Mouse (Mus musculus) neural tube, embryonic 15.5 days (tissue): Measurements from ENCODE around the gene Asb2. TPM values are rescaled to one million over a fixed set of nuclear protein-coding genes. Genes with fewer than 3 reads are reported as not detected.

Experiments
- ATAC-seq: fragments of 200-750 bp; cut with Nextera tagmentation; 2 replicates; pipeline ENCODE4 v1.8.0; 2017; ENCODE audit warnings: mild to moderate bottlenecking, moderate TSS enrichment, moderate library complexity; ENCODE audit not compliant: low FRiP score
- H3K27ac ChIP-seq: fragments of 300-500 bp; sonication (generic); replicated peaks from 2 replicates; pipeline ENCODE4 v1.5.1; 2015; ENCODE audit warnings: mild to moderate bottlenecking, inconsistent platforms
- H3K27me3 ChIP-seq: fragments of 300-500 bp; sonication (generic); replicated peaks from 2 replicates; pipeline ENCODE4 v1.6.1; 2015; ENCODE audit warnings: inconsistent platforms
- H3K36me3 ChIP-seq: fragments of 300-500 bp; sonication (generic); 2 replicates; pipeline ENCODE4 v1.6.1; 2015; ENCODE audit warnings: inconsistent platforms
- H3K4me1 ChIP-seq: fragments of 300-500 bp; sonication (generic); 2 replicates; pipeline ENCODE4 v1.6.1; 2015; ENCODE audit warnings: inconsistent platforms
- H3K4me2 ChIP-seq: fragments of 300-500 bp; sonication (generic); 2 replicates; pipeline ENCODE4 v1.6.1; 2015; ENCODE audit warnings: inconsistent platforms, mild to moderate bottlenecking, moderate library complexity
- H3K4me3 ChIP-seq: fragments of 300-500 bp; sonication (generic); replicated peaks from 2 replicates; pipeline ENCODE4 v1.5.1; 2015; ENCODE audit warnings: mild to moderate bottlenecking, inconsistent platforms
- H3K9ac ChIP-seq: fragments of 300-500 bp; sonication (generic); replicated peaks from 2 replicates; pipeline ENCODE4 v1.6.1; 2015; ENCODE audit warnings: mild to moderate bottlenecking, inconsistent platforms
- H3K9me3 ChIP-seq: fragments of 300-500 bp; sonication (generic); replicated peaks from 2 replicates; pipeline ENCODE4 v1.6.1; 2016; ENCODE audit warnings: inconsistent platforms
- WGBS: fragments of 180-500 bp; shearing (Covaris S2); methylation state at CpG from one replicate; pipeline ENCODE4 v1.1.7; 2015; ENCODE audit warnings: mixed read lengths; 5-methylcytosine and 5-hydroxymethylcytosine counted together
- polyA plus RNA-seq: library from polyadenylated mRNA; unstranded; fragments of >200 nt; fragmentation: Nextera tagmentation; extraction: Ambion mirVana; gene quantifications from 2 replicates; pipeline ENCODE4 v1.2.1, GENCODE M21; 2015

Gene Asb2
- polyA plus RNA-seq, 1 experiment from 2014 or later: 2.1 TPM

GRCm38 (mm10) chr12:103358951-103359801 is 3.4 kb upstream of the Asb2 start:
- 63% methylated on average over 4 of the region's 4 CpGs for WGBS
- no peak overlapping the region for H3K4me3 ChIP-seq
- no peak overlapping the region for H3K4me2 ChIP-seq
- no peaks in the 10 kb centered on the region for H3K36me3 ChIP-seq
- no peak overlapping the region for H3K27ac ChIP-seq
- ATAC-seq: no peak
- no peaks in the 10 kb centered on the region for H3K4me1 ChIP-seq
- no peaks in the 10 kb centered on the region for H3K9me3 ChIP-seq
- no peak overlapping the region for H3K9ac ChIP-seq
- H3K27me3 ChIP-seq: no peaks in the 10 kb centered on the region

DNA sequence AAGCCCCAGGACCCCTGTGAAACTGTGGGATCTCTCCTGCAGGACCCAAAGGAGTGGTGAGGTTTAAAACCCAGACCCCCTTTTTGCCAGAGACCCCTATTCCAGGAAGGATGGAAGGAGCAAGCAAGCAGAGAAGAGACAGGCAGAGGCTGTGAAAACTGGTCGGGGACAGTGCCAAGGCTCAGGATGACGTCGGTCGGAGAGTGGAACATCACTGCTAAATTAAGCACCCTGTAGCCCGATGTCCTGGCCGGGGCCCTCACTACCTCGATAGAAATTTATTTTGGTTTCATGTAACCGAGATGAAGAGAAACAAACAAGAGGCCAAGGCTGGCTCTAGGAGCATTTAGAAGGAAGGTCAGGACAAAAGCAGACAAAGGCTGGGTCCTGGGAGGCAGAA is 2.4 kb upstream of the Asb2 start:
- Histone ChIP-seq H3K36me3 (no peaks in the 10 kb centered on the region), H3K27ac (no peak overlapping the region), H3K4me1 (peaks cover 6% of the 10 kb centered on the region; the same call in 1 of the 2 replicates), H3K4me3 (no peak overlapping the region), H3K27me3 (no peaks in the 10 kb centered on the region), H3K9ac (no peak overlapping the region), H3K9me3 (no peaks in the 10 kb centered on the region), H3K4me2 (no peak overlapping the region)
- 74% methylated on average over 8 of the region's 8 CpGs for WGBS
- ATAC-seq: no peak

DNA sequence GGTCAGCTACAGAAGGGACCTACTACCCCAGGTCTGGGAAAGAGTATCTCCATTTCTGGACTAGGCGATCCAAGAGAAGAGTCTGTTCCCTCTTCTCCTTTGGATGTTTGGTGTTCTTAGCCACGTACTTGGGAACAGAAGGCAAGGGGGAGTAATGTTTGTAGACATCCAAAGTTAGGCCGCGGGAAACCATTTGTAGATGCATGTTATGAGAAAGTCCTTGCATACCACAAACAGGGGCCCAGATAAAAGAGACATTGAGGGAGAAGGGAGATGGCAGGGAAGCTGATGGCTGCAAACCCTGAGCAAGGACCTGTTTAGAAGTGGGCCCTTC is 581 bp upstream of the Asb2 start:
- H3K4me3 ChIP-seq: no peak overlapping the region
- 92% methylated on average over 4 of the region's 4 CpGs for WGBS
- no peaks in the 10 kb centered on the region for H3K27me3 ChIP-seq
- no peak for ATAC-seq
- H3K27ac ChIP-seq: no peak overlapping the region
- peaks cover 6% of the 10 kb centered on the region; the same call in 1 of the 2 replicates for H3K4me1 ChIP-seq
- H3K4me2 ChIP-seq: no peak overlapping the region
- no peaks in the 10 kb centered on the region for H3K36me3 ChIP-seq
- H3K9ac ChIP-seq: no peak overlapping the region
- H3K9me3 ChIP-seq: no peaks in the 10 kb centered on the region

DNA sequence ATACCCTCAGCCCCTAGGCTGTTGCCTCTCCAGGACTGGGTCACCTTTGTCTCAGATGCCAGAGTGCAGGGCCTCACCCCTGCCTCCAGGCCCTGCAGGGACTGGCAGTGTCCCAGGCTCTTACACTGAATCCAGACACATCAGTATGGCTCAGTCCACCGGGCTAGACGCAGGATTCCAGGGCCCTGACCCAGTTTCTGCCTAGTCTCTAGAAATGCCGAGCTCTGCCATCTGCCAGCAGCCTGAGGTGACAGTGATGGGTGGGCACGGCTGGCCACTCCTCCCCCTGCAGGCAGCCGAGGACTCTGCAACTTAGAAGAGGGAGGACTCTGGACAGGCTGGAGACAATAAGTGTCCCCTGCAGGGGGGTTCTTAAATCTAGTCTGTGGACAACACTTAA is 2.3 kb downstream of the Asb2 start:
- H3K4me2 ChIP-seq: no peak overlapping the region
- ATAC-seq: peak; percentile 51; the same call in 1 of the 2 replicates
- 9% methylated on average over 5 of the region's 5 CpGs for WGBS
- no peak overlapping the region for H3K27ac ChIP-seq
- no peak overlapping the region for H3K9ac ChIP-seq
- H3K4me1 ChIP-seq: peaks cover 6% of the 10 kb centered on the region; the same call in 1 of the 2 replicates
- no peaks in the 10 kb centered on the region for H3K36me3 ChIP-seq
- H3K9me3 ChIP-seq: no peaks in the 10 kb centered on the region
- H3K27me3 ChIP-seq: no peaks in the 10 kb centered on the region
- H3K4me3 ChIP-seq: no peak overlapping the region

DNA sequence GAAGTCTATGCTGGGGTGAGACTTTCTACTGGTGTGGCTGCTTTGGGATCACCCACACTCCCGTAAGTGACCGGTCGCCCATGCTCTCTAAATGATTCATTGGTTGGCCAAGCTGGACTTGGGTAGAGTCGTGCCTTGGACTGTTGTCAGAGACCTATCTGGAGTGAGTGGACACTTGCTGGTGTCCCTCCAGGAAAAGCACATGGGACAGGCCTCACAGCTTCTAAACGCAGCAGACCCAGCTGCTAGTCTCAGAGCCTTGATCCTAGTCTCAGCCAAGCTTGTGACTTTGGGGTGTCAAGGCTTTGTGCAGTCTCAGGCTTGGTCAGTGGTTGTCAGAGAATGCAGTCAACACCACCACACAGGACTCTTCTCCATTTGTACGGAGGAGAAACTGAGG is 3.1 kb downstream of the Asb2 start:
- Histone ChIP-seq H3K4me3 (no peak overlapping the region), H3K4me2 (no peak overlapping the region), H3K4me1 (peaks cover 6% of the 10 kb centered on the region; the same call in 1 of the 2 replicates), H3K9ac (no peak overlapping the region), H3K36me3 (no peaks in the 10 kb centered on the region), H3K27ac (no peak overlapping the region), H3K27me3 (no peaks in the 10 kb centered on the region), H3K9me3 (no peaks in the 10 kb centered on the region)
- WGBS: 96% methylated on average over 6 of the region's 6 CpGs
- no peak for ATAC-seq

- Histone ChIP-seq H3K27me3 (no peaks in the 10 kb centered on the region), H3K4me1 (peaks cover 3% of the 10 kb centered on the region; the same call in 1 of the 2 replicates), H3K36me3 (no peaks in the 10 kb centered on the region), H3K9ac (no peak overlapping the region), H3K27ac (no peak overlapping the region), H3K4me3 (no peak overlapping the region), H3K9me3 (no peaks in the 10 kb centered on the region), H3K4me2 (no peak overlapping the region)
- peak; percentile 83; the same call in 1 of the 2 replicates for ATAC-seq
- WGBS: 7% methylated on average over 3 of the region's 3 CpGs
Observed at GRCm38 (mm10) chr12:103348506-103348905, 7.3 kb downstream of the Asb2 start.

DNA sequence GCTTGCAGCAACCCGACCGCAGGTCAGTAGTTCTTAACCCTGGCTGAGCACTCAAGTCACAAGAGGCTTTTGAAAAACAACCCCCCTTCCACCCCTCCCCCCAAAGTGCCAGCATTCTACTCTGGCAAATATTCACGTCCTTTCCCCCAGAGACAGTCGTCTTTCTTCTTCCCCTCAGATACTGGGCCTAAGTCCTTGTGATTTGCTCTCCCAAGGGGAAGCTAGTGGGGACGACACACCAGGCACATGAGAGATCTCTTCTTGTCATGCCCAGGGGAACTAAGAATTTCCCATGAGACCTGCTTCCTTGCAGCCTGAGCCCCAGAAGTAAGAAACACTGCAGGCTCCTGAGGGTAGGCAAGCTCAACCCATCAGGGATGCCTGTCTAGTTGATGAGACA is 8.4 kb downstream of the Asb2 start:
- H3K27me3 ChIP-seq: no peaks in the 10 kb centered on the region
- H3K4me3 ChIP-seq: no peak overlapping the region
- no peak overlapping the region for H3K4me2 ChIP-seq
- no peak for ATAC-seq
- no peaks in the 10 kb centered on the region for H3K36me3 ChIP-seq
- WGBS: 57% methylated on average over 5 of the region's 5 CpGs
- no peak overlapping the region for H3K9ac ChIP-seq
- no peak overlapping the region for H3K27ac ChIP-seq
- no peaks in the 10 kb centered on the region for H3K9me3 ChIP-seq
- no peaks in the 10 kb centered on the region for H3K4me1 ChIP-seq

DNA sequence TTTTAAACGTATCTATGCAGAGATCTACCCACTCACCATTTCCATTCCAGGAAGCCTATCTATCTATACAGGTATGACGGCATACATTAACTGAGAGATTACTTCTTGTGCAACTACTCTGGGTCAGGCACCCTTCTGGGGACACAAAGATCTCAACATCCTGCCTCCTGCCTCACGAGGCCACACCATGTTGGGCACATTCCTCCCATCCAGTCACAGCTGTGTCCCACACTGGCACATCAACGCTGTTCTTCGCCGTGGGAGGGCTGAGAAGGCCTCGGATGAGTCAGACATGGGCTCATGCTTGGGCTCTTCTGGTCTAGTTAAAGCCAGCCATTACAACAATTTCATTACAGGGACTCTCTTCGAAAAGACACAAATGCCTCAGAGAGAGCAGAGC is 8.9 kb downstream of the Asb2 start:
- Histone ChIP-seq H3K27ac (no peak overlapping the region), H3K9ac (no peak overlapping the region), H3K4me3 (no peak overlapping the region), H3K9me3 (no peaks in the 10 kb centered on the region), H3K36me3 (no peaks in the 10 kb centered on the region), H3K4me2 (no peak overlapping the region), H3K27me3 (no peaks in the 10 kb centered on the region), H3K4me1 (no peaks in the 10 kb centered on the region)
- 87% methylated on average over 8 of the region's 8 CpGs for WGBS
- ATAC-seq: no peak

DNA sequence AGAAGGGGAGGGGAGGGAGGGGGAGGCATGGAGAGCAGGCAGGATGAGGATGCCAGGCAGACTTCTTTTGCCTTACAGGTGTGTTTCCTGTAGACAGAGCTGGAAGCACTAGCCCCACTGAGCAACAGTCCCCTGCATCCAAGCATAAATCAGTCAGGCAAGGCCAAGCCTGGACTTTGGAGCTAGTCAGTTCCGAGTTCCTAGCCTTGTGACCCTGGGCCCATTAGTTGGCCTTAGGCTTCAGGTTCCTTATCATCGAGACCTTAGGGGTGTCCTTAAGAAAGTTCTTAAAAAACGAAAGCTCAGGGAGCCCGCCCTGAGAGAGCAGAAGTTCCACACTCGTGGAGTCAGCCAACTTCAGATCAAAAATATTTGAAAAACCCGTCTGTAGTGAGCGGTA is 10.9 kb downstream of the Asb2 start:
- no peak overlapping the region for H3K27ac ChIP-seq
- no peaks in the 10 kb centered on the region for H3K9me3 ChIP-seq
- H3K9ac ChIP-seq: no peak overlapping the region
- H3K4me1 ChIP-seq: no peaks in the 10 kb centered on the region
- no peak overlapping the region for H3K4me3 ChIP-seq
- H3K27me3 ChIP-seq: no peaks in the 10 kb centered on the region
- H3K36me3 ChIP-seq: no peaks in the 10 kb centered on the region
- H3K4me2 ChIP-seq: no peak overlapping the region
- 90% methylated on average over 7 of the region's 7 CpGs for WGBS
- ATAC-seq: no peak

GRCm38 (mm10) chr12:103343456-103343855 is 12.3 kb downstream of the Asb2 start:
- no peak overlapping the region for H3K9ac ChIP-seq
- ATAC-seq: no peak
- no peaks in the 10 kb centered on the region for H3K9me3 ChIP-seq
- no peaks in the 10 kb centered on the region for H3K27me3 ChIP-seq
- WGBS: 82% methylated on average over 8 of the region's 8 CpGs
- H3K4me1 ChIP-seq: no peaks in the 10 kb centered on the region
- H3K4me3 ChIP-seq: no peak overlapping the region
- H3K27ac ChIP-seq: no peak overlapping the region
- no peak overlapping the region for H3K4me2 ChIP-seq
- no peaks in the 10 kb centered on the region for H3K36me3 ChIP-seq

GRCm38 (mm10) chr12:103341212-103341611 is 14.6 kb downstream of the Asb2 start:
- Histone ChIP-seq H3K9me3 (no peaks in the 10 kb centered on the region), H3K4me2 (no peak overlapping the region), H3K4me1 (no peaks in the 10 kb centered on the region), H3K9ac (no peak overlapping the region), H3K36me3 (no peaks in the 10 kb centered on the region), H3K4me3 (no peak overlapping the region), H3K27ac (no peak overlapping the region), H3K27me3 (no peaks in the 10 kb centered on the region)
- WGBS: 86% methylated on average over 5 of the region's 5 CpGs
- ATAC-seq: no peak

- H3K4me2 ChIP-seq: no peak overlapping the region
- WGBS: 78% methylated on average over 14 of the region's 14 CpGs
- H3K4me3 ChIP-seq: no peak overlapping the region
- ATAC-seq: no peak
- no peak overlapping the region for H3K9ac ChIP-seq
- no peaks in the 10 kb centered on the region for H3K9me3 ChIP-seq
- no peak overlapping the region for H3K27ac ChIP-seq
- H3K27me3 ChIP-seq: no peaks in the 10 kb centered on the region
- H3K4me1 ChIP-seq: no peaks in the 10 kb centered on the region
- H3K36me3 ChIP-seq: no peaks in the 10 kb centered on the region
Observed at GRCm38 (mm10) chr12:103338162-103338798, 17.5 kb downstream of the Asb2 start.
